Mouse (Mus musculus): ENCODE measurements around the gene Igfn1. TPM values are rescaled to one million over a fixed set of nuclear protein-coding genes. Genes with fewer than 3 reads are reported as not detected.

Igfn1 gene
- polyA plus RNA-seq, 1 experiment from 2014 or later = not detected

DNA sequence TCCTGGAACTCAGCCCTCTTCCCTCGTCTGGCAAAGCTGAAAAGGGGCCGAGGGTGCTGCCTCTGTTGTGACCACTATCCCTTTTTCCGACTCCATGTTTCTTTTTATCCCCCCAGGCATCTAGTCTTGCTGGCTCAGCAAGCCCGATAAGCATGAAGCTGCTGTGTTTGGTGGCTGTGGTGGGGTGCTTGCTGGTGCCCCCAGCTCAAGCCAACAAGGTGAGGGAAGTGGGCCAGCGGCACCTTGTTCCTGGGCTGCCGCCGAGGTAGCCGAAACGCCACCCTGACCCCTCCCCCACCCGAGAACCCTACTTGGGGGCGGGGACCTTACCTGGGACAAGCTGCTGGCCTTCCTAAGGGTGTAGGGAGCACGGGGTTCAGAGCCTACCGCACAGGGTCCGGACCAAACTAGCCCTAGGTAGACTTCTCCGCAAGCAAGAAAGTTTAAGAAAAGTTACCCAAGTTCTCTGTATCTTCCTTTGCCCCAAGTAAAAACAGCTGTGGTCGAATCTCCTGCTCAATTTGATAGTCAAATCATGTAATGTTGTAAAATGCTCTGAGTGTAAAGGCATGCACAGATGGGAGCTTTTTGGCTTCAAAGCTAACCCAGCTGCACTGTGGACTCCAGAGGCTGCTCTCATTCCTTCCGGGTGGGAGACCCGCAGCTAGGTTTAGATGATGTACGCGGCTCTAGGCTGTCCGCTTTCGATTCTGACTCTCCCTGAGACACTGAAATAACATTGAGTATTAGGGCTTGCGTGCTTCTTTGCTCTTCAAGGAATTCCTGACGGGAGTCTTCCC lies 12.4 kb upstream of the Igfn1 start:
- no peaks in the 10 kb centered on the region for H3K79me2 ChIP-seq (ENCODE audit: inconsistent target)
- H3K27ac ChIP-seq = no peak overlapping the region
- H3K36me3 ChIP-seq (ENCODE audit: inconsistent target) = no peaks in the 10 kb centered on the region
- H3K4me3 ChIP-seq (ENCODE audit: inconsistent target) = peak overlapping the region; percentile 54
- WGBS (ENCODE audit: missing documents) = 19% methylated on average over 24 of the region's 24 CpGs

DNA sequence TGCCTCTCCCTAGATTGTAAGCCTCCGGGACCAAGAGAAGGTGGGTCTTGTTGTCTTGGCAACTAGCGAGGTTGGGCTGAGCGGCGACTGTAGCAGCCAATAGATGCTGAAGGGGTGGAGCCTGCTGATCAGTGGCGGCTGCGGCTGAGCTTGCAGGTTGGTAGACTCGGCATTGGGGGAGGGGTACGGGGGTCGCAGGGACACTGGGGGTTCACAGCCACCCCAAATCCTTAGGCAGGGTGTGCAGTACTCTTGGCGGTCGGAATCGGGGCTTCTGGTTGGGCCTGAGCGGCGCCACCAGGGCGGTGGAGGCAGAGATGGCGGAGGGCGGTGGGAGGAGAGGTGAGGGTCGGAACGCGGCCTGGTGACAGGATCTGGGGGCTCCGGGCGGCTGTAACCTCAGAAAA lies 11.8 kb upstream of the Igfn1 start:
- whole genome bisulfite sequencing (ENCODE audit: missing documents) = under 1% methylated on average over 22 of the region's 22 CpGs
- H3K36me3 ChIP-seq (ENCODE audit: inconsistent target) = no peaks in the 10 kb centered on the region
- peak overlapping the region; percentile 54 for H3K4me3 ChIP-seq (ENCODE audit: inconsistent target)
- H3K27ac ChIP-seq = no peak overlapping the region
- no peaks in the 10 kb centered on the region for H3K79me2 ChIP-seq (ENCODE audit: inconsistent target)

- no peaks in the 10 kb centered on the region for H3K79me2 ChIP-seq (ENCODE audit: inconsistent target)
- 87% methylated on average over 2 of the region's 2 CpGs for WGBS (ENCODE audit: missing documents)
- H3K4me3 ChIP-seq (ENCODE audit: inconsistent target) = peak overlapping the region; percentile 54
- H3K36me3 ChIP-seq (ENCODE audit: inconsistent target) = no peaks in the 10 kb centered on the region
- H3K27ac ChIP-seq = no peak overlapping the region
These were observed 11.2 kb upstream of the Igfn1 start for GRCm38 (mm10) chr1:136017307-136017706.

GRCm38 (mm10) chr1:136014796-136015502 lies 8.8 kb upstream of the Igfn1 start:
- WGBS (ENCODE audit: missing documents) = 89% methylated on average over 2 of the region's 2 CpGs
- H3K4me3 ChIP-seq (ENCODE audit: inconsistent target) = no peak overlapping the region

GRCm38 (mm10) chr1:136013513-136013912 lies 7.4 kb upstream of the Igfn1 start:
- Histone ChIP-seq H3K79me2 (ENCODE audit: inconsistent target) (no peaks in the 10 kb centered on the region), H3K36me3 (ENCODE audit: inconsistent target) (no peaks in the 10 kb centered on the region), H3K4me3 (ENCODE audit: inconsistent target) (no peak overlapping the region), H3K27ac (no peak overlapping the region)
- WGBS (ENCODE audit: missing documents) = 93% methylated on average over 4 of the region's 4 CpGs

More at GRCm38 (mm10) chr1:136014796-136015502, 8.8 kb upstream of the Igfn1 start:
- Histone ChIP-seq H3K36me3 (ENCODE audit: inconsistent target) (no peaks in the 10 kb centered on the region), H3K79me2 (ENCODE audit: inconsistent target) (no peaks in the 10 kb centered on the region), H3K27ac (no peak overlapping the region)

DNA sequence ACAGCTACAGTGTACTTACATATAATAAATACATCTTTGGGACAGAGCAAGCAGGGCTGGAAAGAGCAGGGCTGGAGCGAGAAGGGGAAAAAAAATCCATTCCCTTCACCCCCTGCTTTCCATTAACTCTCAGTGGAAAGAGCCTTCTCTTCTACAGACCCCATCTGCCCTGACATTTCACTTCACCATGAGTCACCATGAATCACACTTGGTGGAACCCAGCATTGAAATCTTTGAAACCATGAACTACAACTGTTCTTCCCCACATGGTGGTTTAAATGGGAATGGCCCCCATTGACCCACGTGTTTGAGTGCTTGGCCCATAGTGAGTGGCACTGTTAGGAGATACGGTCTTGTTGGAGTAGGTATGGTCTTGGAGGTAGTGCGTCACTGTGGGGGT lies 4.1 kb upstream of the Igfn1 start:
- 89% methylated on average over 4 of the region's 4 CpGs for WGBS (ENCODE audit: missing documents)
- H3K4me3 ChIP-seq (ENCODE audit: inconsistent target) = no peak overlapping the region
- no peaks in the 10 kb centered on the region for H3K79me2 ChIP-seq (ENCODE audit: inconsistent target)
- H3K27ac ChIP-seq = no peak overlapping the region
- no peaks in the 10 kb centered on the region for H3K36me3 ChIP-seq (ENCODE audit: inconsistent target)

GRCm38 (mm10) chr1:136008159-136008533 lies 2.0 kb upstream of the Igfn1 start:
- H3K36me3 ChIP-seq (ENCODE audit: inconsistent target) = no peaks in the 10 kb centered on the region
- H3K27ac ChIP-seq = no peak overlapping the region
- 17% methylated on average over 8 of the region's 8 CpGs for WGBS (ENCODE audit: missing documents)
- peak overlapping the region; percentile 48 for H3K4me3 ChIP-seq (ENCODE audit: inconsistent target)
- no peaks in the 10 kb centered on the region for H3K79me2 ChIP-seq (ENCODE audit: inconsistent target)

DNA sequence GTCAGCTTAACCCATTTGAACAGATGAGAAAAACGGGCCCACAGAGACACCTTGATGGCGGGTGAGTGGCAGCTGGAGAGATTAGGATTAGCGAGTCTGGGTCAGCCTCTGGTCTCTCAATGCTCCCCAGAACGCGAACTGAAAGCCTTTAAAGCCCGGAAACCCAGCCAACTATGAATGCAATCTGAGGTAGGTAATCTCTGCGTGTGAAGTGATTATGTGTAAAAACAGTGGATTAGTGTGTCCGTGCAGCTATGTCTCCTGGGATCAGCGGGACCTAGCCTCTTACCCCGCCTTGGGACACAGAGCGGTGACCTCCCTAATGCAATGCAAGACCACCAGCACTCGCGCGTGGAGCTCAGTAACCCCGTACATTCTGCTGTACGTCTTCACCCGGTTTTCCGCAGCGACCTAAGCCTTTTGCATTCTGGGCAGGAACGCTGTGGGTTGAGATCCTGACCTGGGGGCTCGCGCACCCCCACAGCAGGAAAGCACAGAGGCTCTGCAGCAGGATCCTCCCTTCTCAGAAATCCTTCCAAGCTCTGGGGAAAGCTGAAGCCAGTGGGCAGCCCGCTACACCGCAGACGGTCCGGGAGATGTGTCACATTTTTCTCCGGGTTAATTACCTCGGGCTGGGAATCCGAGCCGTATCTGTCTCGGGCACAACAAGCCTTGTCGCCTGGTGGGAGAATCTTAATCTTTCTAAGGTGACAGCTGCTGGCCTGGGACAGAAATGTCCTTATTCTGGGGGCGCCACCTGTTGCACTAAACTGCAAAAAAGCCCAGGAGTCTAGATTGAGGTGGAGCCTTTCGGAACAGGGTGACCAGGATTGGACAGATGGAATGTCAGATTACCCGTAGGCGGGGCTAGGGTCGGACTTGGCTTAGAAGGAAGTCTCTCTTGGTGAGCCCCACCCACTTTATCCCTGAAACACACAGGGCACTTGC lies 1.3 kb upstream of the Igfn1 start, which contains the start of gene Tmem9:
TSS of gene Tmem9 (plus strand) at position 940 of the 948 bp plus-strand sequence.
- WGBS (ENCODE audit: missing documents) = 7% methylated on average over 37 of the region's 37 CpGs
- peak within 1 kb of the TSS; percentile 48 for H3K4me3 ChIP-seq (ENCODE audit: inconsistent target)
- no peak within 1 kb of the TSS for H3K27ac ChIP-seq
- H3K36me3 ChIP-seq (ENCODE audit: inconsistent target) = no peaks in the 10 kb centered on the region
- no peaks in the 10 kb centered on the region for H3K79me2 ChIP-seq (ENCODE audit: inconsistent target)

- 97% methylated on average over 2 of the region's 2 CpGs for WGBS (ENCODE audit: missing documents)
These were observed 4.7 kb downstream of the Igfn1 start for GRCm38 (mm10) chr1:136001438-136001837.

GRCm38 (mm10) chr1:135999720-136000287 lies 6.3 kb downstream of the Igfn1 start:
- H3K79me2 ChIP-seq (ENCODE audit: inconsistent target) = no peaks in the 10 kb centered on the region
- no peaks in the 10 kb centered on the region for H3K36me3 ChIP-seq (ENCODE audit: inconsistent target)
- no peak overlapping the region for H3K4me3 ChIP-seq (ENCODE audit: inconsistent target)
- WGBS (ENCODE audit: missing documents) = 82% methylated on average over 8 of the region's 8 CpGs
- H3K27ac ChIP-seq = no peak overlapping the region

More at GRCm38 (mm10) chr1:136001438-136001837, 4.7 kb downstream of the Igfn1 start:
- no peaks in the 10 kb centered on the region for H3K36me3 ChIP-seq (ENCODE audit: inconsistent target)
- no peak overlapping the region for H3K27ac ChIP-seq
- H3K79me2 ChIP-seq (ENCODE audit: inconsistent target) = no peaks in the 10 kb centered on the region
- no peak overlapping the region for H3K4me3 ChIP-seq (ENCODE audit: inconsistent target)

- no peak overlapping the region for H3K4me3 ChIP-seq (ENCODE audit: inconsistent target)
- no peaks in the 10 kb centered on the region for H3K79me2 ChIP-seq (ENCODE audit: inconsistent target)
- H3K27ac ChIP-seq = no peak overlapping the region
- H3K36me3 ChIP-seq (ENCODE audit: inconsistent target) = no peaks in the 10 kb centered on the region
- WGBS (ENCODE audit: missing documents) = 90% methylated on average over 7 of the region's 7 CpGs
These were observed 8.6 kb downstream of the Igfn1 start for GRCm38 (mm10) chr1:135997537-135997936.

GRCm38 (mm10) chr1:135993470-135993869 lies 12.7 kb downstream of the Igfn1 start:
- Histone ChIP-seq H3K4me3 (ENCODE audit: inconsistent target) (no peak overlapping the region), H3K79me2 (ENCODE audit: inconsistent target) (no peaks in the 10 kb centered on the region), H3K36me3 (ENCODE audit: inconsistent target) (no peaks in the 10 kb centered on the region), H3K27ac (no peak overlapping the region)
- WGBS (ENCODE audit: missing documents) = 69% methylated on average over 4 of the region's 4 CpGs

DNA sequence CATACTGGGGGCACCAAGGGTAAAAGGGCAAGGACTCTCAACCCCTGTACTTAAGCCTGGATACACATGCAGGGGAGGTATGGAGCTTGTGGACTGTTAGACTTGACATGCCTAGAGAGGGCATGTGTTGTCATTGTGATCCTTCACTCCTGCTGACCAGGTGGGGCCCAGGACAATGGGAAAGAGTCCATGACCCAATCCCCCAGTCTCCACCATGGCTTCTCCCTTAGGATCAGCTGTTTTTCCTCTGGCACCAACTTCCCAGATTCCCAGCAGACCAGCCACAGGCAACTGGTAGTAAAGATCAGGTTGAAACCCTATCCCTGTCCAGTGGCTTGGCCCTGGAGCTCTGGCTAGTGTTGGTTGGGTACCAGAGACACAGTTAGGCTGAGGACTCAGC lies 16.3 kb downstream of the Igfn1 start:
- H3K27ac ChIP-seq = no peak overlapping the region
- H3K4me3 ChIP-seq (ENCODE audit: inconsistent target) = no peak overlapping the region

DNA sequence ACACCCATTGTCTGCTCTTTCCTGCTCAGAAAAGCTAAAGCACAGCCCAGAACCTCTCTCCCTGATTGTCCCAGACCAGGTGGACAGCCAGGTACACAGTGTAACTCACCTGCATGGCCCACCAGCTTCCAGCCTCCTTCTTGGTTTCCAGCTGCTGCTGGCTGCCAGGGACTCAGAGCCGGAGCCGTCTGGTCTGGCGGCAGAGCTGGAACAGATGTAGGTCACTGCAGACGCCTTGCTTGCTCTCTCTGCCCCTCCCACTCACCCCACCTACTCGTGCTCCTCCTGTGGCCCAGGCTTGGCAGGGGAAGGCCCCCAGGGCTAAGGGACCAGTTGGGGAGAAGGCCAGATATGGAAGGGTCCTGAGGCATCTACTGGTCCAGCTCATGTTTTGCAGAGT lies 22.0 kb downstream of the Igfn1 start:
- Histone ChIP-seq H3K79me2 (ENCODE audit: inconsistent target) (no peaks in the 10 kb centered on the region), H3K27ac (no peak overlapping the region), H3K4me3 (ENCODE audit: inconsistent target) (no peak overlapping the region), H3K36me3 (ENCODE audit: inconsistent target) (no peaks in the 10 kb centered on the region)
- WGBS (ENCODE audit: missing documents) = 75% methylated on average over 5 of the region's 5 CpGs

More for the DNA sequence above, 16.3 kb downstream of the Igfn1 start:
- Histone ChIP-seq H3K79me2 (ENCODE audit: inconsistent target) (no peaks in the 10 kb centered on the region), H3K36me3 (ENCODE audit: inconsistent target) (no peaks in the 10 kb centered on the region)
